Mouse (Mus musculus): ENCODE data around the gene Dhcr7. TPM values are rescaled to one million over a fixed set of nuclear protein-coding genes. Genes with fewer than 3 reads are reported as not detected.

Dhcr7 gene
- polyA plus RNA-seq, 1 experiment: 42.9 TPM

GRCm38 (mm10) chr7:143833581-143834190 is 10.7 kb downstream of the Dhcr7 start:
- H3K27ac ChIP-seq (ENCODE audit: control insufficient read depth, insufficient read depth, low read depth, low read length): no peak overlapping the region
- H3K4me3 ChIP-seq (ENCODE audit: control insufficient read depth, low read depth, low read length): no peak overlapping the region
- TF ChIP-seq POLR2A (IDR thresholded peaks at IDR 0.05; ENCODE audit: control insufficient read depth, low read depth, low read length) (no peak), CTCF (IDR thresholded peaks at IDR 0.05; ENCODE audit: control insufficient read depth, insufficient read depth, insufficient replicate concordance, low read depth, low read length) (no peak)
- H3K27me3 ChIP-seq (ENCODE audit: control insufficient read depth, insufficient read depth, low read length): no peaks in the 10 kb centered on the region
- H3K4me1 ChIP-seq (ENCODE audit: control insufficient read depth, insufficient read depth, low read length): peaks cover 8% of the 10 kb centered on the region
- H3K36me3 ChIP-seq (ENCODE audit: control insufficient read depth, insufficient read depth, low read length): no peaks in the 10 kb centered on the region

DNA sequence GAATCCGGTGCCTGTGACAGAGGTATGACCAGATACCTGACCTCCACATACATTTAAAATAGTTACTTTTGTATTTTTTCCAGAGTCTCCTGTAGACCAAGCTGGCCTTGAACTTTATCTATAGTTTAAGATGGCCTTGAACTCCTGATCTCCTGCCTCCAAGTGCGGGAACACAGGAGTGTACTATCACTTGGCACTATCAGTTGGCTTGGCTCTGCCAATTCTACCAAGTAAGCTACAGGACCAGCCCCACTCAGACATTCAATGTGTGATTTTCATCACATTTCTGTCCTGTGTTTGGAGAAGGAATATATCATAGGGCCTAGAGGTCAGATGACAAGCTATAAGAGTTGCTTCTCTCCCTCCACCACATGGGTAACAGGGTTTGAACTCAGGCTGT is 11.4 kb downstream of the Dhcr7 start:
- no peaks in the 10 kb centered on the region for H3K27me3 ChIP-seq (ENCODE audit: control insufficient read depth, insufficient read depth, low read length)
- TF ChIP-seq CTCF (IDR thresholded peaks at IDR 0.05; ENCODE audit: control insufficient read depth, insufficient read depth, insufficient replicate concordance, low read depth, low read length) (no peak), POLR2A (IDR thresholded peaks at IDR 0.05; ENCODE audit: control insufficient read depth, low read depth, low read length) (no peak)
- H3K36me3 ChIP-seq (ENCODE audit: control insufficient read depth, insufficient read depth, low read length): no peaks in the 10 kb centered on the region
- H3K27ac ChIP-seq (ENCODE audit: control insufficient read depth, insufficient read depth, low read depth, low read length): no peak overlapping the region
- H3K4me1 ChIP-seq (ENCODE audit: control insufficient read depth, insufficient read depth, low read length): peaks cover 8% of the 10 kb centered on the region
- H3K4me3 ChIP-seq (ENCODE audit: control insufficient read depth, low read depth, low read length): no peak overlapping the region

DNA sequence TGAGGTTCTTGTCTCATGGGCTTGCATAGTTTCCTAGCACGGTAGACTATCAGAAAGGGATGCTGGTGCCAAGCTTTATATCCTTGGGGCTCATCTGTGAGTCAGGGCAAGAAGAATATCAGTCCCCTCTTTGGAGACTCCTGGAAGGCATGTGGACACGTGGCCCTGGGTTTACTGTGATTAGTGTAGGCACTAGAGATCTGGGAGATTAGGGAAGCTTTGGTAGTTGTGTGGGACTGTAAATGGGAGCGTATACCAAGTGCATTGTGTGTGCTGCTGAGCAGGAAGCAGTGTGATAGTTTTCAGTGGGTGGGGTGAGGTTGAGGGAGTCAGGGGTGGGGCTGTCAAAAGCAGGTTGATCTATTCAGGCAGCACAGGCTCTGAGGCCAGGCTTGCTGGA is 12.0 kb downstream of the Dhcr7 start:
- no peak overlapping the region for H3K27ac ChIP-seq (ENCODE audit: control insufficient read depth, insufficient read depth, low read depth, low read length)
- H3K36me3 ChIP-seq (ENCODE audit: control insufficient read depth, insufficient read depth, low read length): no peaks in the 10 kb centered on the region
- H3K4me3 ChIP-seq (ENCODE audit: control insufficient read depth, low read depth, low read length): no peak overlapping the region
- H3K27me3 ChIP-seq (ENCODE audit: control insufficient read depth, insufficient read depth, low read length): no peaks in the 10 kb centered on the region
- peaks cover 5% of the 10 kb centered on the region for H3K4me1 ChIP-seq (ENCODE audit: control insufficient read depth, insufficient read depth, low read length)
- TF ChIP-seq POLR2A (IDR thresholded peaks at IDR 0.05; ENCODE audit: control insufficient read depth, low read depth, low read length): no peak
- TF ChIP-seq CTCF (IDR thresholded peaks at IDR 0.05; ENCODE audit: control insufficient read depth, insufficient read depth, insufficient replicate concordance, low read depth, low read length): no peak

GRCm38 (mm10) chr7:143837705-143838358 is 14.9 kb downstream of the Dhcr7 start:
- no peak overlapping the region for H3K27ac ChIP-seq (ENCODE audit: control insufficient read depth, insufficient read depth, low read depth, low read length)
- H3K4me1 ChIP-seq (ENCODE audit: control insufficient read depth, insufficient read depth, low read length): no peaks in the 10 kb centered on the region
- no peak for TF ChIP-seq CTCF (IDR thresholded peaks at IDR 0.05; ENCODE audit: control insufficient read depth, insufficient read depth, insufficient replicate concordance, low read depth, low read length)
- TF ChIP-seq POLR2A (IDR thresholded peaks at IDR 0.05; ENCODE audit: control insufficient read depth, low read depth, low read length): no peak
- no peaks in the 10 kb centered on the region for H3K27me3 ChIP-seq (ENCODE audit: control insufficient read depth, insufficient read depth, low read length)
- H3K4me3 ChIP-seq (ENCODE audit: control insufficient read depth, low read depth, low read length): no peak overlapping the region
- H3K36me3 ChIP-seq (ENCODE audit: control insufficient read depth, insufficient read depth, low read length): no peaks in the 10 kb centered on the region

- H3K4me1 ChIP-seq (ENCODE audit: control insufficient read depth, insufficient read depth, low read length): no peaks in the 10 kb centered on the region
- no peak overlapping the region for H3K27ac ChIP-seq (ENCODE audit: control insufficient read depth, insufficient read depth, low read depth, low read length)
- H3K27me3 ChIP-seq (ENCODE audit: control insufficient read depth, insufficient read depth, low read length): no peaks in the 10 kb centered on the region
- H3K4me3 ChIP-seq (ENCODE audit: control insufficient read depth, low read depth, low read length): no peak overlapping the region
- no peaks in the 10 kb centered on the region for H3K36me3 ChIP-seq (ENCODE audit: control insufficient read depth, insufficient read depth, low read length)
- TF ChIP-seq CTCF (IDR thresholded peaks at IDR 0.05; ENCODE audit: control insufficient read depth, insufficient read depth, insufficient replicate concordance, low read depth, low read length): no peak
- TF ChIP-seq POLR2A (IDR thresholded peaks at IDR 0.05; ENCODE audit: control insufficient read depth, low read depth, low read length): no peak
These were observed 17.2 kb downstream of the Dhcr7 start for GRCm38 (mm10) chr7:143840121-143840520.

DNA sequence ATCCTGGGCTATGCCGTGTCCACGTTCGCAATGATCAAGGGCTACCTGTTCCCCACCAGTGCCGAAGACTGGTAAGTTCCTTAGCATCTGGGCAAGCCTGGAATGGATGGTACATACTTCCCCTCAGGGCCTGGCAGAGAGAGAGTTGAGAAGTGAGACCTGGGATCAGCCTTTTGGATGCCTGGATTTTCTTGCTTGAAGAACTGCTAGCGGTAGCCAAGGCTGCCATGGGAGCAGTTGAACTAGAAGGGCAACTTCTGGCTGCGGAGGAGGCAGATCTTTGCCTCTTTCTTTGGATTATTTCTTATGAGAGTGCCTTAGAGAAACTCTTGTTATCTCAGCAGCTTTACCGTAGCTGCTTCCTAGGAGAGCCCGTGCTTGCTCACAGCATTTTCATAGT is 18.4 kb downstream of the Dhcr7 start:
- Histone ChIP-seq H3K4me1 (ENCODE audit: control insufficient read depth, insufficient read depth, low read length) (no peaks in the 10 kb centered on the region), H3K4me3 (ENCODE audit: control insufficient read depth, low read depth, low read length) (peak overlapping the region; percentile 59), H3K27me3 (ENCODE audit: control insufficient read depth, insufficient read depth, low read length) (no peaks in the 10 kb centered on the region), H3K27ac (ENCODE audit: control insufficient read depth, insufficient read depth, low read depth, low read length) (no peak overlapping the region), H3K36me3 (ENCODE audit: control insufficient read depth, insufficient read depth, low read length) (no peaks in the 10 kb centered on the region)
- TF ChIP-seq CTCF (IDR thresholded peaks at IDR 0.05; ENCODE audit: control insufficient read depth, insufficient read depth, insufficient replicate concordance, low read depth, low read length) (no peak), POLR2A (IDR thresholded peaks at IDR 0.05; ENCODE audit: control insufficient read depth, low read depth, low read length) (no peak)

DNA sequence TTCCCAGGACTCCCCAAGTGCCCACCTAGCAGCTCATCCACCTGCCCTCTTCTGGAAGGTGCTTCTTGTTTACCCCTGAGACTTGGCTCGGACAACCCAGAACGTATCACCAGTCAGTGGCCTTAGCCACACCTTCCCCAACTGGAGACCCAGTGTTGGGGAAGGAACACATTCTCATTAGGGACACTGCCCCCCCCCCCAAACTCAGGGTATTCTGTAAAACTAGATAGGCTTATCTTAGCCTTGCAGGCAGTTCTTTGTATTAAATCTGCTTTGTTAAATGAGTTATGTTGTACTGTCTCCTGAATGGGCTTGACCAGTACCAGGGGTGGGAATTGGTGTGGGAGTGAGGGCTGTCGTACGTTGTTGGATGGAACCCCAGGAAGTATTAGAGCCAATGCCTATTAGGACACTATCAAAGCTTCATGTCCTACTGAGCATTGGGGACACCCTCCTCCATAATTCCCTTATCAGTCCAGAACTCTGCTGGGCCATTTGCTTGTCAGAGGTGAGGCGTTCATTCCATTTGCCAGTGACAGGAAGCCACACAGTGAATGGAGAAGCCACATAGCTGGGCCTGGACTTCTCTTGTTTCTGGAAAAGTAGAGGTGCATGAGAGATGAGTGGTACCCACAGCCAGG is 25.3 kb downstream of the Dhcr7 start:
- no peak overlapping the region for H3K27ac ChIP-seq (ENCODE audit: control insufficient read depth, insufficient read depth, low read depth, low read length)
- no peak overlapping the region for H3K4me3 ChIP-seq (ENCODE audit: control insufficient read depth, low read depth, low read length)
- H3K27me3 ChIP-seq (ENCODE audit: control insufficient read depth, insufficient read depth, low read length): no peaks in the 10 kb centered on the region
- no peaks in the 10 kb centered on the region for H3K4me1 ChIP-seq (ENCODE audit: control insufficient read depth, insufficient read depth, low read length)
- TF ChIP-seq POLR2A (IDR thresholded peaks at IDR 0.05; ENCODE audit: control insufficient read depth, low read depth, low read length): no peak
- no peak for TF ChIP-seq CTCF (IDR thresholded peaks at IDR 0.05; ENCODE audit: control insufficient read depth, insufficient read depth, insufficient replicate concordance, low read depth, low read length)
- no peaks in the 10 kb centered on the region for H3K36me3 ChIP-seq (ENCODE audit: control insufficient read depth, insufficient read depth, low read length)

Data from testis, adult 2 months (tissue).